Mouse (Mus musculus): ENCODE results near the gene Mthfd1l.

The Mthfd1l gene

GRCm38 (mm10) chr10:3972981-3973588 is at the start of gene Mthfd1l:
TSS of gene Mthfd1l (plus strand) at chr10:3973118.
- DNase-seq (ENCODE audit: low read depth, low spot score) = peak; percentile 56

GRCm38 (mm10) chr10:3928008-3928545 is 44.8 kb upstream of the Mthfd1l start:
- no peak for DNase-seq (ENCODE audit: low read depth, low spot score)

GRCm38 (mm10) chr10:3931831-3932230 is 41.1 kb upstream of the Mthfd1l start:
- DNase-seq (ENCODE audit: low read depth, low spot score) = no peak

DNA sequence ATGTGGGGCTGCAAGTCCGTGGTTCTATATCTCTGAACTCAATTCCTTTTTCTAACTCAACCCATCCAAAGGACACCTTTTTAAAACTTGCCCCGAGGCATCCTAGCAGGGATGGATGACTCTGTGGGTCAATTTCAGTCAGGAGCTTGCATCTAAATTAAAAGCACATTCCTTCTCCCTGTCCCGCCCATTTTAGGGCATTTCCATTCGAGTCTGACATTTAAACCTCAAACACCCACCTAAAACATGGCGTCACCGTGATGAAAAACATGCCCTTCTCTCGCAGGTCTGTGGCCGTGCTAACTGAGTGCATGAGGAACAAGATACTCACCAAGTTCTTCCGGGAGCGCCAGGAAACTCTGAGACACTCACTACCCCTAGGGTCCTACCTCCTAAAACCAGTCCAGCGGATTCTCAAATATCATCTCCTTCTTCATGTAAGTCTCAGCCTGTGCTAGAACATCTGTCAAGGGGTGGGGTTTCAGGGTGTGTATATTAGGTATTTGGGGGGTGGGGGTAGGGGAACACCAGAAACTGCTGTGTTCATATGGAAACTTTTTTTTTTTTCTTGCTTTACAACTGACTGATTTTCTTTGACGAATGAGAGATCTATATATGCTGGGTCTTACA is 39.5 kb upstream of the Mthfd1l start:
- DNase-seq (ENCODE audit: low read depth, low spot score) = no peak

DNA sequence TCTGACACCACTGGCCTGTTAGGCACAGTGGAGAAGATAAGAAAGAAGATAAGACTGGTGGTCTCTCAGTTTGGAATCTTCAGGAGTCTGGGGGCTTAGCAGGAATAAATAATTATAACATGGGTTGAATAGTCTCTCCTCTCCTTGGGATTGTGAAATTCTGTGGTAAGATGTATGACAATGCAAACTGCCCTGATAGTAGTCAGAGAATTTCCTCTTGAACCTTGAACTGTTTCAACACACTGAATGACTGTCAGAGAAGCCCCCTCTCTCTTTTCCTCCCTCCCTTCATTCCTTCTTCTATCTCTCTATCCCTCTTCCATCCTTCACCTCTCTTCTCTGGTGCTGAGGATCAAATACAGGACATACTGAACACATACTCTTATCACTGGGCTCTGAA is 36.1 kb upstream of the Mthfd1l start:
- DNase-seq (ENCODE audit: low read depth, low spot score) = no peak

DNA sequence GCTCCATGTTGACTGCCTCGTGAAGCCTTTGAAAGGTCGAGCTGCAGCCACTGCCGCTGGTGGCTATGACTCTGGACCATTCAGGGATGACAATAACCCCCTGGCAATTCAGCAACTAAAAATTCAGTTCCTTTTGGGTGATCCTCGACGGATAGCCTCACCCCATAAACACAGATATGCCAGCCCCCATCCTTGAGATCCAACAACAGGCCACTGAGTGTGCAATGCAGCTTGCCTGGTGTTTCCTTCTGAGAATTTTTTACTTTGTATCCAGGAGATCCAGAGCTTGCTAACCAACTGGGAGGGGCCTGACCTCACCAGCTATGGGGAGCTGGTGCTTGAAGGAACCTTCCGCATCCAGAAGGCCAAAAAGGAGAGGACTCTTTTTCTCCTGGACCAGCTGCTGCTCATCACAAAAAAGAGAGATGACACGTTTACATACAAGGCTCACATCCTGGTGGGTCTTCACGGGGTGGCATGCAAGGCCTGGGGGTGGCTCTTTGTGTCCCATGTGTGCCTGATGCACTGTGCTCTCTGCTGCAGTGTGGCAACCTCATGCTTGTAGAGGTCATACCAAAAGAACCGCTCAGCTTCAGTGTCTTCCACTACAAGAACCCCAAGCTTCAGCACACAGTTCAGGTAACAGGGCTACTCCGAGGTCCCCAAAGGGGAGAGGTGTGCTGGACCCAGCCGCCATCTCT is 32.9 kb upstream of the Mthfd1l start:
- DNase-seq (ENCODE audit: low read depth, low spot score) = no peak

DNA sequence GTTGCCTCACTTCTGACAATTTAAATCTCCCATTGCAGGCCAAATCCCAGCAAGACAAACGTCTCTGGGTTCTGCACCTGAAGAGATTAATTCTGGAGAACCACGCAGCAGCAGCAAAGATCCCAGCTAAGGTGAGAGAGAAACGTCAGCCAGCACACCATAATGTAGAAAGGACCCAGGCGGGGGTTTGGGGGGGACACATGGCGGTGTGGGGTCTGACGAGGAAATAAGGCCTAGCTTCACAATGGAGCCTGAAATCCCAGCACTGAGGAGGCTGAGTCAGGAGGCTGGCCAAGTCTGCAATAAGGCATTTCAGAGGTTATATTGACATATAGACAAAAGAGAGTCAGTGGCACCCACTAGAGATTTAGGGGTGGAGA is 32.3 kb upstream of the Mthfd1l start:
- no peak for DNase-seq (ENCODE audit: low read depth, low spot score)

GRCm38 (mm10) chr10:3941054-3941757 is 31.7 kb upstream of the Mthfd1l start:
- no peak for DNase-seq (ENCODE audit: low read depth, low spot score)

GRCm38 (mm10) chr10:3942289-3942688 is 30.6 kb upstream of the Mthfd1l start:
- no peak for DNase-seq (ENCODE audit: low read depth, low spot score)

DNA sequence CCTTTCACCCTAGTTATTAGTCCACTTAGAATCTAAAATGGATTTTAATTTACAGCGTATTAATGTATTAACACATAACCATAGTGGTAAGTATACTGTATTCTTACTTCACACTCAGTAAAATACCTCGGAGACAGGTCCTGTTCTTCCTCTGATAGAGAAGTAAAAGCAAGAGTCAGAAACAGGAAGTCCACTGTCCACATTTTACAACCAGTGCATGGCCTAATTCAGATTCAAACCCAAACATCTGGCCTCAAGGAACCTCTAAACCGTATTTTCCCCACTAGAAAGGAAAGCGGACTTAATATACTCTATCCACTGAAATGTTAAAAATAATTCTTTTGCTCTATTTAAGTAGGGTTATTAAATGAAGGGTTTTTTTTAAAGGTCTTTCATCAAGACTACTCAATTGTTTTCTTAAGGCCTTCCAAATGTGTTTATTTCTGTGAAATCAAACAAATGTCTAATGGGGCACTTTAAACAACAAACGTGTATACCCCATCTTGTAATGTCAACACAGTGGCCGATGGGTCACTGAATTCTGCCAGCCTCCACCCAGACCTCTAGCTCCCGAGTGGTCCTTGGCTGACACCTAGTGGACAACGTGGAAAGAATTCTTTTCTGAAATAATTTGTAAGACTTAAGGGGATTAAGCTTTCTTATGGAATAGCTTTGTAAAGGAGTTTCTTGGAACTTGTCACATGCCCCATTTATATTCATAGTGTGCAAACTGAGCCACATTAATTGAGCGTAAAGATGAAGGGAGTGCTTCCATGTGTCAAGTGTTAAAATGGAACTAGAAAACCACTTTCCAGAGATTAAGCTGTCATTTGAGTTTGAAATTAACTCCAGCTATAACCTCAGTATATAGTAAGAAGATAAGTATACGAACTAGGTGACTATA is 29.2 kb upstream of the Mthfd1l start:
- DNase-seq (ENCODE audit: low read depth, low spot score) = peak; percentile 79

DNA sequence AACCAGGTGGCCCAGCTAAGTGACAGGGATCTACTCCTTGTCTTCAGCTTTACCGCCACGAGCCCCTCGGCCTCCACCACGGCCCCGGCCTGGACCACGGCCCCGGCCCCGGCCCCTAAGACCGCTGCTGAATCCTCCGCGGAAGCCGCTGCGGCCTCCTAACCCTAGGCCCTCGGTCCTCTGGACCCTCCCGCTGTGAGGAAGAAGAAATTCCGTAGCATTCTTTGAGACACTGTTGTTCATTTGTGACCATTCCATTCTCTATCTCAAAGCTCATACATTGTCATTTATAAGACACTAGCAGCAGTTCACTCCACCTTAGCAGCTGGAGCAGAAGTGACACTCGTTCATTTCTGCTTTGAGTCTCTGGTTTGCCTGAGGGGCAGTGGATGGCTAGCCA is 26.0 kb upstream of the Mthfd1l start:
- DNase-seq (ENCODE audit: low read depth, low spot score) = no peak

DNA sequence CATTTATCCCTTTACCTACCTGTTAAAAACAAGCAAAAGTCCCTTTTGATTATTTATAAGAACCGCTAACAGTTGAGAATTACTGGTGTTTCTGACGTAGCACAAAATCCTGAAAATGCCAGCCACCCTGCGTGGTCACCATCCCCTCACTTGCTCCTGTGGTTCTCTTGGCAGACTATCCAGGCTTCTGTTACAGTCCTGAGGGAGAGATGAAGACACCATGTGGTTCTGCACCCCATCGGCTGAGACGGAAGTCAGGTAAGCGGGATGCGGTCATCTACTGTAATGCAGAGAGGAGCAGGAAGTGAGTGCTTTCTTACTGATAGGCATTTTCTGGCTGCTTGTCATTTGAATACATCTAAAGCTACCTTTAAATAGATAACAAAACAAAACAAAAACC is 25.6 kb upstream of the Mthfd1l start:
- DNase-seq (ENCODE audit: low read depth, low spot score) = no peak

- DNase-seq (ENCODE audit: low read depth, low spot score) = no peak
These were observed 23.6 kb upstream of the Mthfd1l start for GRCm38 (mm10) chr10:3949306-3949705.

DNA sequence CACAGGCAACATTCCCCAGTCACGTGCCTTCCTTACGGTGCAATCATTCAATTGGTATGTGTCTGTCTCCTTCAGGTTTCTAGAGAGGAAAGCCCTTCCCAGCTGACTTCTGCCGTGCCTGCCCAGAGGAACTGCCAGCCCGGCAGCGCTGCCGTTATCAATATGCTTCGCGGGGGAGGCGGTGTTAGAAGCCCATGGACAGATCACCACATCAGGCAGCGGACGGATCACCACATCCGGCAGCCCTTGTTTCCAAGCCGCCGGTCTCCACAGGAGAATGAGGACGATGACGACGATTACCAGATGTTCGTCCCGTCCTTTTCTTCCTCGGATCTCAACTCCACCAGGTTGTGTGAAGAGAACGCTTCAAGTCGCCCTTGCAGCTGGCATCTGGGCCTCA is 16.4 kb upstream of the Mthfd1l start:
- no peak for DNase-seq (ENCODE audit: low read depth, low spot score)

DNA sequence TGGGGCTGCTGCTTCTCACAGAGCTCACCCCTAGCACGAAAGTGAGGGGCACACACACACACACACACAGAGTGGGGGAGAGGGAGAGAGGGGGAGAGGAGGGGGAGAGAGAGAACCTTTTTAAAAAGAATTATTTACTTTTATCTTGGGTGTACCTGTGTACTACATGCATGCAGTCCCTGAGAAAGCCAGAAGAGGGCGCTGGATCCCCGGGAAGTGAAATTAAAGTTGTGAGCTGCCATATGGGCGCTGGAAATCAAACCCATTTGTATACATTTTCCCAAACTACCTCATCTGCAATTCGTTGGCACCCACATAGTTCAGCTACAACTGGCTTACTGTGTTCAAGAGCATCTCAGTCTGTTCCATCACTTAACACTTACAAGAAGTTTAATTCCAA is 14.3 kb upstream of the Mthfd1l start:
- no peak for DNase-seq (ENCODE audit: low read depth, low spot score)

DNA sequence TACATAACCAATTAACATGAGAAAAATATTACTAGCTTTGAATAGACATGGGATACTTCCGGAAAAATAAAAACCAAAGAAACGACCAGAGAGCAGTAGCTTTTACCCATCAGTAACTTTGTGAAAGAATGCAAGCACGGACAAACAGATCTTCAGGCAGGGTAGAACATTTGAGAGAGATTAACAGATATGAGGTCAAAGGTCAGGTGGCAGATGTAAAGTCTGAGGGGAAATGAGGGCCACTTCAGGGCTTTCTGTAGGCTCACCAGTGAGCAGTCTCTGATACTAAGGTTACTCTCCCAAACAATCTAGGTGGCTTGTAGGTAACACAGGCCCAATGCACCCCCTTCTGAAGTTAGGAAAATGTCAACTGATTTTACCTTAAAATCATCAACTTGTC is 3.9 kb upstream of the Mthfd1l start:
- no peak for DNase-seq (ENCODE audit: low read depth, low spot score)

- DNase-seq (ENCODE audit: low read depth, low spot score) = no peak
These were observed 681 bp upstream of the Mthfd1l start for GRCm38 (mm10) chr10:3972237-3972636.

DNA sequence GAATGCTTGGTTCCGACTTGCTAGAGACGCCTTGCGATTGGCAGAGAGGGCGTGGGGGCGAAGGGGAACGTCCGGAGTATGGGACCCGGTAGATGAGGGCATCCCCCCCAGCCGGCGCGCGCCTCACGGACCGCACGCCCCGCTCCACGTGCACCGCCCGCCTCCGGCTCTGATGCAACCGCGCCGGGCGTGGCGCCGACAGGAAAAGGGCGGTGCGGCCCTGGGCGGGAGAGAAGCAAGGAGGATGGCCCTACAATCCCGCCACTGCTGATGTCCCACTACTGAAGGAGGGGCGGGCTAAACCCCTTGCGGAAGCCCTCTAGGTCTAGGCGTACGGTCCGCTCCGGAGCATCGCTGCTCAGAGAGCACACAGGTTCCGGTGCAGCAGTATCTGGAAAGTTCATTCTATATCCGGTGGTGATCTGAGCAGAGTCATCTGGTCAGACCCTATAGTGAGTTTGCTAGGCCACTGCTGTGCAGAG is 712 bp downstream of the Mthfd1l start:
- peak; percentile 51 for DNase-seq (ENCODE audit: low read depth, low spot score)

DNA sequence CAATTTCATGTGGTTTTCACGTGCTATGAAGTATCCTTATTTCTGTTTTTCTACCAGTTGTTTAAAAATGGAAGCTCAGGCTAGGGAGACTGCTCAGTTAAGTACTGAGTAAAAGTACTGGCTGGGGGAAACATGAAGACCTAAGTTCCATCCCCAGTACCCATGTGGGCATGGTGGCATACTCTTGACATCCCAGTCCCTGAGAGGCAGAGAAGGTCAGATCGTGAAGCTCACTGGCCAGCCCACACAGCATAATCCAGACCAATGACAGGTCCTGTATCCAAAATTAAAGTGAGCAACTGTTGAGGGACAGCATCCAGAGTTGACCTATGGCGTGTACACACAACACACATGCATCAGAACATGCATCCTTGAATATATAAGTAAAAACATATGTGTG is 1.5 kb downstream of the Mthfd1l start:
- DNase-seq (ENCODE audit: low read depth, low spot score) = no peak

- DNase-seq (ENCODE audit: low read depth, low spot score) = no peak
These were observed 3.1 kb downstream of the Mthfd1l start for GRCm38 (mm10) chr10:3975898-3976622.
